Mouse (Mus musculus): ENCODE data around the gene Polr2g. TPM values are rescaled to one million over a fixed set of nuclear protein-coding genes. Genes with fewer than 3 reads are reported as not detected.
"Not testable (repeated sequence)": the region's sequence is repeated elsewhere in the genome, so short reads cannot be mapped to it uniquely, and the experiment has no call there.

Gene Polr2g
- total RNA-seq (2021) = 96.3 and 103 TPM in 2 replicates
- long read RNA-seq, transcript Polr2g-201 (8 exons, 890 nt) = major isoform, 34 of 46 reads
- long read RNA-seq, partial matches to known transcripts = 9 of 46 reads
- long read RNA-seq, other reads (novel, unspliced or antisense) = 2 of 46 reads

DNA sequence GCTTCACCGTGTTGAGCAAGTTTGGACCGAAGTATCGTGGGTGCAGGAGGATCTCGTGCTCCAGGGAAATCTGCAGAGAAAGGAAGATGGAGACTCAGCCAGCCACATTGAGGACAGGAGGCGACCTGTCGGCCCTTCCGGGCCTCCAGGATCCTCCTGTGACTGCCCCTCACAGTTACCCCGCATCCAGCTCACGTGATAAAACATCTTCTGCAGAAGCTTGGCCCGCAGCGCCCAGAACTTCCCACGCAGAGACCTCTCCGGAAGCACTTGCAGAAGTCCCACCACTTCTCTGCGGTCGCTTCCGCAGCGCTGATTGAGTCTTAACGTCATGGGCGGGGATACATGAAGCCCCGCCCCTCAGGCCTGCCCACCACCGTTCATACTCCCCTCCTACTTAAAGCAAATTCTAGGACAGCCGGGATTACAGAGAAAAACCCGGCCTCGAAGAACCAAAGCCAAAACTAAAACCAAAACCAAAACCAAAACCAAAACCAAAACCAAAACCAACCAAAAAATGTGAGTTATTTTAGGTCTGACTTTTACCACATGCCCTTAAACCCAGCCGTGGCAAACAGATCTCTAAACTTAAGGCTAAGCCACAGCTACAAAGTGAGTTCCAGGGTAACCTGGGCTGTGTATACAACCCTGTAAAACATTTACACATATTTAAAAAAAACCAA lies at the start of gene Polr2g:
Polr2g (minus strand) TSS at position 314 of the 683 bp plus-strand sequence.
- peak; percentile 89 for DNase-seq

DNA sequence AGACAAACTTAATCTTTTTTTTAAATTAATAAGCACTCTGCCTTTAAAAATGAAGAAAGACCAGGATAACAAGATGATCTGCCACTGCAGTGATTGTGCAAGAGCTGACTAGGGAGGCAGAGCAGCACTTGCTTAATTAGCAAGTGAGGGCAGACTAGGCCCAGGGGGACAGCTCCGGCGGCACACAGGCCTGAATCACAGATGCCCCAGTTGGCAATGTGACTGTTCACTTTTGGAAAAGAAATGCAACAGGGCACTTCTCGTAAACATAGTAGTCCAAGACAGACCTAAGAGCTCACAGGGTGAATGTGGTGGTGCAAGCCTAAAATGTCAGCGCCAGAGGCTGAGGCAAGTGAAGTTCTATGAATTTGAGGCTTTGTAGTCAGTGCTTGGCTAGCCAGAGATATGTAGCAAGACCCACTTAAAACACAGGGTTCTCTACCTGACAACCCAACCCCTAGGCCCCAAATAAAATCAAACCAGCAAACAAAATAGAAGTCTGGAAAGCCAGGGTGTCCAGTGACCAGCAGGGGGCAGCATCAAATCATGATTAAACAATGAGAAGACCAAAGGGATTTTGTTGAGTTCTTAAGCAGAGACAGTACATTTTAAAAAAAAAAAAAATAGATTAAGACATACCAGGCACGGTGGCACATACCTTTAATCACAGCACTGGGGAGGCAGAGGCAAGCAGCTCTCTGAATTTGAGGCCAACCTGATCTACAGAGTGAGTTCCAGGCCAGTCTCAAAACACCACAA lies 46.2 kb upstream of the Polr2g start:
- DNase-seq = peak; percentile 73

DNA sequence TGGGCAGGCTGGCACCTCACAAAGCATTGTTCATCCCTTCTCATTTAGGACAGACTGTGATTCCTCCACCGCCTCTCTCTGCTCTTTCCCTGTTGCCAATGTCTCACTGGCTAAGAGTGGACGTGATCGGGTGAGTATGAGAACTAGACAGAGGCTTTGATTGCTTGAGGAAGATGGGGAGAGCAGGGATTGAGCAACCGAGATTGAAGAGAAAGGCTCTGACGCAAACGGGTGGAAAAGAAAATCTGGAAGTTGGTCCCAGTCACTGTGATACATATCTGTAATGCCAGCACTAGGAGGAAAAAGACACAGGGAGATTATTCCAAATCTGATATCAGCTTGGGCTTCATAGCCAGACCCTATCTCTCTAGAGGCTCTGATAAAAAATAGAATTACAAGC lies 44.6 kb upstream of the Polr2g start:
- DNase-seq = no peak

DNA sequence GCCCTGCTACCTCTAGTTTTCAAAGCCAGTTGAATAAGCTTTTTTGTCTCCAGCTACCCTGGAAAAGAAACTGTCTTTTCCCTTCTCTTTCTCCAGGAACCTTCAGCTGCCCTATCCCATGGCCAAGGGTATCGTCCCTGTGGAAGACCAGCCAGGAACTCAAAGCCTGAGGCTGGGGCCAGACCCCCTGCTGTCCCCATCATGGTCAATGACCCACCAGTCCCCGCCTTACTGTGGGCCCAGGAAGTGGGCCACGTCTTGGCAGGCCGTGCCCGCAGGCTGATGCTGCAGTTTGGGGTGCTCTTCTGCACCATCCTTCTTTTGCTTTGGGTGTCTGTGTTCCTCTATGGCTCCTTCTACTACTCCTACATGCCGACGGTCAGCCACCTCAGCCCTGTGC lies 42.6 kb upstream of the Polr2g start:
- no peak for DNase-seq

DNA sequence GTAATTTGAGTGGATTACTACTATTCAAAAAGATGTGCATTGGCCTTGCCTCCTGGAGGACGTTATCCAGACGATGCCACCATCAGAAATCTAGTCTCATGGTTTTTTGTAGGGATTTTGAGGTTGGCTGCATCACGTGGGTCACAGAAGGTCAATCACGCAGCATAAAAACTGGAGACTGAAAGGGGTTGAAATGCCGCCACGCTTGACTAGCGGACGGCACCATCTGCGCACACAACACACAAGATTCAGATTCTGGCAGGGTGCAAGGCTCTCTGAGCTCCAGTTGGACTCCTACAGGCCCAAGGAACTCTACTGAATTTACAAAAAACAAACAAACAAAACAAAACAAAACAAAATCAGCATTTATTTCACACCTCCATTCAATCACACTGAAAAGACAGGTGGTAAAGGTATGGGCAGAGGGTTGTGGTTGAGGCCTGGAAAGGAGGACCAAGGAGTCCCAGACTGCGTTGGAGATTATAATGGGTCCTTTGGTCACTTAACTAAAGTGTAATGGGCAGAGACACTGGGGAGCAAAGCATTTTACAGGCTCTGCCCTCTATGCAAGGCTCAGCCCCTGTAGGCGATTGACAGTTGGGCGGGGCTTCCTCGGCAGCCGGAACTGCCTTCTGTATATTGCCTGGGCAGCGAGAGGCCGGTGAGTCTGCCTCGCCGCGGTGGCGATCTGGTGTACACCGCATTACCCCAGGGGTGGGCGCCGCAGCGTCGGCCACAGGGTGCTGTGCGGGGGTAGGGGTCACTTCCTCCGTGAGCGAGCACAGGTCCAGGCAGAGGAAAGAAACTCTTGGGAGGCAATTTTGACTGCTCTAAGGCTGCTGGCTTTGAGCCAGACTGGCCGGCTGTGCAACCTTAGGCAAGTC lies 41.8 kb upstream of the Polr2g start:
- DNase-seq = peak; percentile 80

DNA sequence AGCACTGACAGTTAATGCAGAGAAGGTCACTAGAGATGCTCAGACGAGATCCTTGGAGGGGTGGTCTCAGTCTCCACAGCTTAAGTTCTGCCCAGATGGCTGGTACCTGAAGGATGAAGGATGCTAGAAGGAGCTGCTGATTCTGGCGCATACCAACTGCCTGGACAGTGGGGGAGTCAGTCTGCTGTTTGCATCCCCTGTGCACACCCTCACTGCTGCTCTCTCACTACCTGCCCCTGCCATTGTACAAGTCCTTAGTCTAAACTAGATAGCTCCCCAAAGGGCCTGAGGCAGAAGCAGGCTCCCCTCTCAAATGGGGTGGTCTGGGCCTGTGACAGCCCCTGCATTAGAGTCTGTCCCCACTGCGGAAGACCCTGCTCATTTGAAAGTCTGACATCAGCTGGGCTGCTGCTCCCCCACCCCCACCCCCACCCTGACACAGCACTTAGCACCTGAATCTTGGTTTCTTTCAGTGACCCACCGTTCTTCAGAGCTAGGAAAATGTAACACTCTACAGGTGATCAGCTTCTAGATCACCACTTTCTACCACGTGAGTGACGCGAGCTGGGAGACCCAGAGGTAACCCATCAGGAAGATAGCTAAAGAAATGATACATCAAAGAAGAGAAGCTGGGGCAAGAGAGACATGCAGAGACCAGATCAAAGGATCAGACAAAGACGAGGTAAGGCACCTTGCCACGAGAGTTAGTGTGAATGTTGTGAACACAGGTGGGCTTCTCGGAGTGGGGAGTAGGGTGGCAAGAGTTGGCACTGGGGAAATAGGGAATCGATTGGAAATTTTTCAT lies 40.9 kb upstream of the Polr2g start, which contains the start of gene Gng3:
Gng3 (minus strand) TSS at position 92 of the 805 bp plus-strand sequence.
- DNase-seq = no peak

DNA sequence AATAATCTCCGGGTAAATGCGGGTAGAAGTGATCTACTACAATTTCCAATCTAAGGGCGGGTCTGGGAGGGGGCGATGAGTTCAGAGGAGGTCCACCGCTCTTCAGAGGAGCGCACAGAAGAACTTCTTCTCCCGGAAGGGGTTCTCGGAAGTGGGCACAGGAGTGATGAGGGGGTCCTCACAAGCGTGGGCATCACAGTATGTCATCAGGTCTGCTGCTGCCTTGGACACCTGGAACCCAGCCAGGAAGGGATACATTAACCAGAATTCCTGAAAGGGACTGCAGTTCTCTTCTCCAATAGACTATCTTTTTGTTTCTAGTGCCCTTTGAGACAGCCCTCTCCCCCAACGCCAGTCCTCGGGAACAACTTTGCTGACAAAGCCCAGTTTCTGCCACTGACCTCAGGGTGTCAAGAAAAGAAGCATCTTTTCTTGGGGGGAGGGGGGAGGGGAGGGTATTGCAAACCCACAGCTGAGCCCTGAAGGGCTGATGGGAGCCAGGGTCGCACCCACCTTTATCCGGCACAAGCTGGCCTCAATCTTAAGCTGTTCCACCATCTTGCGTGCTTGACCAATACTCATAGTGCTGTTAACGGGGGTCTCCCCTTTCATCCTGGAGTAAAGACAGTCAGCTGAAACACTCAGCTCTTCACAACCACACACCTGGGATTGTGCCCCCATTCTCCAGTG lies 39.8 kb upstream of the Polr2g start:
- no peak for DNase-seq

DNA sequence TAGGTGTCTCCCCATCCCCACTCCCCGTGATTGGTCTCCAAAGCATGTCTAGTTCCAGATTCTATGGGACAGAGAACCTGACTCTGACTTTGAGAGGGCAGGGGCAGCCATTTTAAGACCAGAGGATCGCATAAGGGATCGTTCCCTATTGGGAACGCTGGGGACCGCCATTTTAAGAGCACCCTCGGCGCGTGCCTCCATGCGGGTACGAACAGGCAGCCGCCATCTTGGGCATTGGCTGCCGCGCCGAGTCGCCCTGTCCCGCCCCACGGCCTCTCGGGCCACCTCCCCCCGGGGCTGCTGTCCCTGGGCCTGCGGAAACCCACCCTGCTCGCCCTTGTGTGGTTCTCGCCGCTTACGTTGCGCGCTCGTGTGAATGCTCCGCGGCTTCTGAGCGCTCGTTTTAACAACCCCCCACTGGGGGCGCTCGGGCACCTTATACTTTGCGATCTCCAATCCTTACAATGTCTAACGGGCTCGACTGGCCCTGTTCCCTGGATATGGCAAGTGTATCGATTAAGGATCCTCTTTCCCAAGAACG lies 38.9 kb upstream of the Polr2g start, which contains the start of gene Bscl2:
Bscl2 (plus strand) TSS at position 217 of the 541 bp plus-strand sequence.
- DNase-seq = peak; percentile 73

DNA sequence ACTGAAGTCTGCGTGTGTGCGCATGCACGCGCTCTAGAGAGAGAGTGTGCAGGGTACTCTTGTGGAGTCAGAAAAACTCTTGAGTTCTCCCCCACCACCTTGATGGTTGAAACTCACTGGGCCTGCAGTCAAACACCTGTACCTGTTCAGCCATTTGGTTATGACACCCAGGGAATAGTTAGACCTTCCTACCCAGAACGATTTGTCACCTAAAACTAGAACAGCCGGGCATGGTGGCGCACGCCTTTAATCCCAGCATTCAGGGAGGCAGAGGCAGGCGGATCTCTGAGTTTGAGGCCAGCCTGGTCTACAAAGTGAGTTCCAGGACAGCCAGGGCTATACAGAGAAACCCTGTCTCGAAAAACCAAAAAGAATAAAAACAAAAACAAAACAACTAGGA lies 38.0 kb upstream of the Polr2g start:
- not testable (repeated sequence) for DNase-seq

DNA sequence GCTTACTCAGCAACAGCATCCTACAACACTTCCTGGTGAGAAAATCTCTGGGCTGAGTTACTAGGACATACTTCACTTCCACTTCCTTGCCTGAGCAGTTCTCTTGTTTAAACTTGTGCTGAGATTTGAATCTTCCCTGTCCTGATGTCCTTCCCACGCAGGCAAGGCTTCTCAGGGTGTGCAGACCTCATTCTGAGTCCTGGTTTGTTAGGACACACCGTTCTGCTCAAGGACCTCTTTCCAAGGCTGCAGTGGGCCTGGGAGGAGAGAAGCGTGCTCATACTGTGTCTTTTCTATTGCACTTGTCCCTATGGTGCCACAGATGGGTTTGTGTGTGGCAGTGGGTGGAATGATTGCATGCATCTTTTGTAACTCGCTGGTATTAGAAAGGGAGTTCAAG lies 34.6 kb upstream of the Polr2g start:
- DNase-seq = no peak

DNA sequence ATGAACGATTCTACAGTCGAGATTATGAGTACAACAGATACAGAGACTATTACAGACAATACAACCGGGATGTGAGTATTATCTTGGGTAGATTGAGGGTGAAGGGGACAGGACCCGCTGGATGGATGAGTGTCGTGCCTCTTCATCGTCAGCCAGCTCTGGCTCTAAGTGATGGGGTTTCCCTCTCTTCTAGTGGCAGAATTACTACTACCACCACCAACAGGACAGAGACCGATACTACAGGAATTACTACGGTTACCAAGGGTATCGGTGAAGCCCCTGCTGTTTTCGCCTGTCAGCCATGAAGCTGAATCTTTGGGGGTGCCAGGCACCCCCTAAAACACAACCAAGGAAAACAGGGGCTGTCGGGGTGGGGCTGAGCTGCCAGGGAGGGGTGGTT lies 32.9 kb upstream of the Polr2g start:
- DNase-seq = no peak

DNA sequence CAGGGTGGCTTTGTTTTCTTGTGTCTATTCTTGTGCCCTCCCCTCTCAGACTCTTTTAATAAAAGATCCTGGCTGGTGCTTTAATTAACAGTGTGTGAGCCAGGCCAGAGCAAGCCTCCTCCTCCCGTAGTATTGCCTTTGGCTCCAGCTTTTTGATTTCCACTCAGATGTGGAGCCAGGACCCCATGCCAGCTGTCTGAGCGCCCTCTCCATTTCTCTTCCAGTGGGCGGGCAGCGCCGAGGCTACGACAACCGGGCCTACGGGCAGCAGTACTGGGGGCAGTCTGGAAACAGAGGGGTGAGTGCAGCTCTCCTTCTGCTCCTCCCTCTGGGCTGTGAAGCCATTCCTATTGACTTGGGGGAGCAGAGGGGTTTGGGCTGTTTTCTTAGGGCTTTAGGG lies 32.3 kb upstream of the Polr2g start:
- no peak for DNase-seq

DNA sequence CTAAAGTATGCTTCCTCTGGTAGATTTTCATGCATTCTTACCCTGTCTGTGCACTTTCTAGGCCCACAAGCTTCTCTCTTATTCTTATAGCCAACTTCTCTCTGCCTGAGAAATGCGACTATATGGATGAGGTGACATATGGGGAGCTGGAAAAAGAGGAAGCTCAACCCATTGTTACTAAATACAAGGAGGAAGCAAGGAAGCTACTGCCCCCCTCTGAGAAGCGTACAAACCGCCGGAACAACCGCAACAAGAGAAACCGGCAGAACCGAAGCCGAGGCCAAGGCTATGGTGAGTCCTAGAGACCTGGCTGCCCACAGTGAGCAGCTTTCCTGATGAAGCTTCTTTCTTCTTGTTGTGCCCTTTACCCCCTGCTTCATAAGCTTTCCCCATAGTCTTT lies 31.3 kb upstream of the Polr2g start, which contains the start of gene AC129217.1:
AC129217.1 (plus strand) TSS at position 114 of the 400 bp plus-strand sequence.
- no peak for DNase-seq

DNA sequence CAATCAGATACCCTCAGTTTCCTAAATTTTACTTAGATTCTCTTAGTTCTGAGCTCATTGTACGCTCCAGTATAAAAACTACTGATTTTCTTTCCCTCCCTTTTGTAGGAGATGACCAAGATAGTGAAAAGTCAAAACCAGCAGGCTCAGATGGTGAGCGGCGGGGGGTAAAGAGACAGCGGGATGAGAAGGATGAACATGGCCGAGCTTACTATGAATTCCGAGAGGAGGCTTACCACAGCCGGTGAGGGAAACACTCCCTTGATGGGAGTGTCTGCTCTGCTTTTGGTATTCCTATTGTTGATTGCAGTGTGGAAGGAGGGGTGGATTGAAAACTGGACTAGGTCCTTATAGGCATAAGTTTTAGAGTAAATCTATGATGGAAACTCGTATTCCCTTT lies 24.3 kb upstream of the Polr2g start:
- no peak for DNase-seq

DNA sequence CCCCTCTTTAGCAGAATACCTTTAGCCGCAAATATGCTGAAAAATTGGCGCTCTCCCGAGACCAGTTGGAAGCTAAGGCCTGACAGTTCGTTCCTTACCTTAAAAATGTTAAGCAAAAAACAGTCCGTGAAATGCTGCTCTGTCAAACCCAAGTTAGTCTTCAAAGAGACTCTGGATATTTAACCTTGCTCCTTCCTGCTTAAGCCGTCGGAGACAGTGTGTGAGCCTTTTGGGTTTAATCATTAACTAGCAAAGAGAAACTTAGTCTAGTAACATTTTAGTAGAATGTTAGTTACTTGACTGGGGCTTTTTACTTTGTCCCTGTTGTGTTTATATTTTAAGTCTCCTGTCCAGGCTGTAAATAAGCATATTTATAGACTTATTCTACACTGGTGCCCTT lies 22.8 kb upstream of the Polr2g start:
- no peak for DNase-seq

DNA sequence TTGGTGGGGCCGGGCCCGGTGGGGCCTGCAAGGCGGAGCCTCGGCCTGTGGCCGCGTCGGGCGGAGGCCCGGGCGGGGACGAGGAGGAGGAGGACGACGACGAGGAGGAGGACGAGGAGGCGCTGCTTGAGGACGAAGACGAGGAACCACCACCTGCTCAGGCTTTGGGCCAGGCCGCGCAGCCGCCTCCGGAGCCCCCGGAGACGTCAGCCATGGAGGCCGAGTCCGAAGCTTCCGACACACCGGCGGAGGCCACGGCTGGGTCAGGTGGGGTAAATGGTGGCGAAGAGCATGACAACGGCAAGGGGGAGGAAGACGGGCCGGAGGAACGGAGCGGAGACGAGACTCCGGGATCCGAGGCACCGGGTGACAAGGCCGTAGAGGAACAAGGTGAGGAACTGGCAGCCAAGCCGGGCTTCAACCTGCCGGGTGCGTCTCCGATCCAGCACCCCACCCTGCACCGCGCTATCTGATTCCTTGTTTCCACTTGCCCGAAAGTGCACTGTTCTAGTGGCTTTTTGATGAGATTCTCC lies 22.1 kb upstream of the Polr2g start:
- DNase-seq = no peak

DNA sequence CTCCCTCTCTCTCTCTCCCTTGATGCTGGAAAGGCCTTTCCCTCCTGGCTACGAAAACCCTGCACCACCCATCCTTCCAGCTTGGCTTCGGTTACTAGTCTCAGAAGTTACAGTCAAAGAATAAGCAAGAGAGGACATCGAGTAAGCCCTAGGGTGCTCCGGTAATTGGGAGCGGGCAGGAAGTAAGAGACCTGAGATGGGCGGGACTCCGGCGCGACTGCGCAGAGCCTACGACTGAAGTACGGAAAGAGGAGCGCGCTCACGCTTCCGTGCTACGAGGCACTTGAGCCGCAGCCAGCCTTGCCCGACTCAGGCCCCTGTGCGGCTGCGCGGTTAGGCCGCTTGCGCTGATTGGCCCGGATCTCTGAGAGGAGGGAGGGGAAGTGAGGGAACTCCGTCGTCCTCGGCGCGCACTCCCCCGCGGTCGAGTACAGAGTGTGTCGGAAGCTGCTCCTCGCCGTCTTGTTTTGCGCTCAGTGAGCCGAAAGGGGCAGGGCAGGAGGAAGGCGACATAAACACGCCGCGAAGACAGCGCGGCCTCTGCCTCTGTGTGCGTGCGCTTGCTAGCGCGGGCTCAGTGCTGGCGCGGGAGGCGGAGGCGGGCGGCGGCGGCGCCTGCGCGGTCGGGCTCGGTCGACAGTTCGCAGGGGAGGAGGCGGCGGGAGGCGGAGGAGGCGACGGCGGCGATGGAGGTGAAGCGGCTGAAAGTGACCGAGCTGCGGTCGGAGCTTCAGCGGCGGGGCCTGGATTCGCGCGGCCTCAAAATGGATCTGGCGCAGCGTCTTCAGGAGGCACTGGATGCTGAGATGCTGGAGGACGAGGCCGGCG lies 21.4 kb upstream of the Polr2g start, which contains the start of gene Hnrnpul2:
Hnrnpul2 (plus strand) TSS at position 415 of the 828 bp plus-strand sequence.
- DNase-seq = peak; percentile 99

DNA sequence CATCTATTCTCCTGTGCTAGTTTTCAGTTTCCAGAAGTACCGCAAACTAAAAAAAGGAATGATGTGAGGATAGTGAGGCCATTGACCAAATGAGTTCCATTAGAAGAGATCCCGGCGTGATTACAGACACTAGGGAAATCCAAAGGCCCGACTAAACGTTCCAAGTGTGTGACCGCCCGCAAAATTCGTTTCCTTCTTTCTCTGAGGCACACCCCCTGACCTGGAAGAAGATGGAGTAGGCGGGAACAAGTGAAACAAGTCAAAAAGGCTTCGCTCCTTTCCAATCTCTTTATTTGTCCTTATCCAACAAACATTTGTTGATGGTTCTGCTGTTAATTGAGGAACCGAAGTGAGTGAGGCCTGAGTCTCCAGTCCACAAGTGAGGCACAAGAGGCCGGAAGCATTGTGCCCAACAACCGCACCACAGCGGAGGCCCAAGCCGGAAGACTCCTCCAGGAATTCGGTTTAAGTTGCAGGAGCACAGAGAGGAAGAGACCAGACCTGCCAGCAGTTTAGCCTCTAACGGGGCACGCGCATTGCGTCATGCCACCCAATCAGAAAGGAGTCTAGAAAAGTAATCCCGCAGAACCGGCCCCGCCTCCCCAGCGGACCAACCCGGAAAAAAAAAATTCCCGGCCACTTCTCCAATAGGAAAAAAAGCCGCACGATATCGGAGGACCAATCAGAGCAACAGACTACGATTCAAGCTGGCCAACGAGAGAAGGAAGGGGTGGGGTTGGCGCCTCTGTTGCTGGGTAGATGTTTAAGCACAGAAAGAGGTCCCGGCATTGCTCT lies 20.6 kb upstream of the Polr2g start, which contains the start of gene Ttc9c:
Ttc9c (minus strand) TSS at position 533 of the 795 bp plus-strand sequence.
- DNase-seq = peak; percentile 94

All from adrenal gland, postnatal 25 days (tissue).